Mouse (Mus musculus) olfactory bulb, adult 2 months (tissue): ENCODE data around the gene Ubl7.

Source experiments
- CTCF ChIP-seq: fragments of 200-500 bp; IDR thresholded peaks from 2 replicates; pipeline ENCODE4 v1.5.1; 2012; ENCODE audit warnings: low read depth, mild to moderate bottlenecking, low read length, moderate library complexity; ENCODE audit not compliant: insufficient read depth
- POLR2A ChIP-seq: fragments of 200-500 bp; IDR thresholded peaks from 2 replicates; pipeline ENCODE4 v1.6.1; 2012; ENCODE audit warnings: mild to moderate bottlenecking, low read depth, low read length, moderate library complexity; ENCODE audit not compliant: insufficient read depth

GRCm38 (mm10) chr9:57965281-57966185 is 54.8 kb downstream of the Ubl7 start:
- TF ChIP-seq CTCF (no peak), POLR2A (no peak)
